15 mouse cellular contexts compared by ENCODE assay signal in the genomic region with DNA sequence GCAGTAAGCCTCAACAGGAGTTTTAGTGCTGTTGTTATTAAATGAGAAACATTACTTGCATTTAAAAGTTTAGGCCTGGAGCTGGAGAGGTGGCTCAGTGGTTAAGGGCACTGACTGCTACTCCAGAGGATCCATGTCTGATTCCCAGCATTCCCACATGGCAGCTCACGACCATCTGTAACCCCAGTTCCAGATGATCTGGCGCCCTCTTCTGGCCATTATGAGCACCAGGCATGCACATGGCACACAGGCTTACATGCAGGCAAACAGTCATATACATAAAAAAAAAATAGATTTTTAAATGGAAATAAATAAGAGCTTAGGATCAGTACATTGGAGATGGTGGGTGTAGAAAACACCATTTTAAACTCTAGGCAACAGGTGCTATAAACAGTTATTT. TPM values are rescaled to one million over a fixed set of nuclear protein-coding genes. Genes with fewer than 3 reads are reported as not detected.
A peak's percentile ranks its signal among the peaks of the same experiment; 100 is the strongest.
DNase-seq lines count a peak whose midpoint lies in the region; ATAC-seq and TF ChIP-seq lines count a peak whose summit lies in the region.
"Had no signal": no experiment of that assay in that cellular context is flagged by ENCODE, and none has a peak within 500 bp of the region (broad histone marks: within the 10 kb centered on the region; RNA-seq: fewer than 3 reads in every experiment).

No protein-coding gene starts in this region.

- TF ChIP-seq EP300 in heart, adult 2 months (IDR thresholded peaks at IDR 0.05; ENCODE audit: insufficient read depth, low read depth, low read length), result no peak
- TF ChIP-seq EP300 in liver, embryonic 14.5 days (IDR thresholded peaks at IDR 0.05; ENCODE audit: low read depth), result no peak

- ATAC-seq in liver, embryonic 14.5 days (ENCODE audit: insufficient read depth), result no peak
- ATAC-seq: intestine, embryonic 15.5 days had no signal

- no peak overlapping the region for H3K27ac ChIP-seq in heart, adult 2 months
- H3K27ac ChIP-seq in liver, embryonic 14.5 days, result no peak overlapping the region
- H3K27ac ChIP-seq: embryonic facial prominence, embryonic 12.5 days; intestine, embryonic 15.5 days had no signal

- WGBS in heart, adult 2 months, result 93% methylated on average over 2 of the region's 2 CpGs
- WGBS in liver, embryonic 14.5 days (ENCODE audit: insufficient replicate concordance), result 75% methylated on average over 2 of the region's 2 CpGs

- DNase-seq in heart, adult 2 months, result no peak
- DNase-seq in heart, adult 8-10 months (ENCODE audit: low spot score), result no peak
- no peak for DNase-seq in liver, embryonic 14.5 days (ENCODE audit: low read depth in 3 of 3, low spot score in 3 of 3)
- DNase-seq in liver (no peak), ZHBTc4 (ENCODE audit: low read depth, low spot score) (peak; percentile 72)
- no peak for DNase-seq in adrenal gland, postnatal 10 days
- DNase-seq: cerebellum, adult 11 months; cerebellum, postnatal 36 days; kidney, postnatal 14 days; left cerebral cortex, postnatal 4 days; thymus, postnatal 4 days had no signal

- no peaks in the 10 kb centered on the region for H3K9me3 ChIP-seq in liver, embryonic 14.5 days (ENCODE audit: control insufficient read depth, low read length)
- H3K9me3 ChIP-seq in E14TG2a.4 (ENCODE audit: low read length), result no peaks in the 10 kb centered on the region
- H3K9me3 ChIP-seq: embryonic facial prominence, embryonic 12.5 days; heart, embryonic 15.5 days; intestine, embryonic 15.5 days had no signal

- H3K79me2 ChIP-seq in heart, adult 2 months (replicated peaks; ENCODE audit: control insufficient read depth, insufficient read depth, low read length), result no peaks in the 10 kb centered on the region

- intact Hi-C loops in heart, adult 2 months (cut with DNase I), result no loop called here

- H3K4me2 ChIP-seq in liver, embryonic 14.5 days (ENCODE audit: low read depth), result no peak overlapping the region
- H3K4me2 ChIP-seq: embryonic facial prominence, embryonic 12.5 days; heart, embryonic 15.5 days; intestine, embryonic 15.5 days had no signal

- TF ChIP-seq POLR2A in heart, adult 2 months (IDR thresholded peaks at IDR 0.05; ENCODE audit: insufficient read depth, low read depth, low read length), result no peak

- no peak overlapping the region for H3K9ac ChIP-seq in heart, adult 2 months (ENCODE audit: low read depth, low read length)
- no peak overlapping the region for H3K9ac ChIP-seq in liver, embryonic 14.5 days (replicated peaks)
- H3K9ac ChIP-seq: embryonic facial prominence, embryonic 12.5 days; heart, embryonic 15.5 days; intestine, embryonic 15.5 days had no signal

- H3K4me1 ChIP-seq in heart, adult 2 months (ENCODE audit: control insufficient read depth, insufficient read depth, low read length), result no peaks in the 10 kb centered on the region
- H3K4me1 ChIP-seq in liver, embryonic 14.5 days (replicated peaks; ENCODE audit: control insufficient read depth in 2 of 2, insufficient read depth in 2 of 2, low read length in 1 of 2), result no peaks in the 10 kb centered on the region; a peak in 1 of 4 replicates
- H3K4me1 ChIP-seq in E14TG2a.4 (replicated peaks; ENCODE audit: low read depth, low read length), result peaks cover 49% of the 10 kb centered on the region
- H3K4me1 ChIP-seq: embryonic facial prominence, embryonic 12.5 days; heart, embryonic 15.5 days had no signal

- TF ChIP-seq CTCF in heart, adult 2 months (IDR thresholded peaks at IDR 0.05), result peak; percentile 31; the same call in 1 of the 2 replicates
- TF ChIP-seq CTCF in liver, embryonic 14.5 days (IDR thresholded peaks at IDR 0.05; ENCODE audit: low read depth), result peak; percentile 58
- TF ChIP-seq CTCF in E14TG2a.4 (conservative IDR thresholded peaks at IDR 0.05; ENCODE audit: low read length), result peak; percentile 69

- H3K36me3 ChIP-seq in heart, adult 2 months (ENCODE audit: control insufficient read depth, insufficient read depth, low read length), result no peaks in the 10 kb centered on the region; the same call in 1 of the 2 replicates
- H3K36me3 ChIP-seq in liver, embryonic 14.5 days (replicated peaks; ENCODE audit: control insufficient read depth, insufficient read depth, low read depth), result peaks cover 3% of the 10 kb centered on the region; the same call in 1 of the 2 replicates
- H3K36me3 ChIP-seq in E14TG2a.4 (ENCODE audit: insufficient read depth, low read length), result peaks cover 57% of the 10 kb centered on the region

- H3K27me3 ChIP-seq in heart, adult 2 months (ENCODE audit: control insufficient read depth, insufficient read depth, low read length), result no peaks in the 10 kb centered on the region
- H3K27me3 ChIP-seq in liver, embryonic 14.5 days (ENCODE audit: control insufficient read depth, insufficient read depth, low read length), result no peaks in the 10 kb centered on the region
- no peaks in the 10 kb centered on the region for H3K27me3 ChIP-seq in E14TG2a.4 (ENCODE audit: insufficient read depth, low read length)
- H3K27me3 ChIP-seq: embryonic facial prominence, embryonic 12.5 days; heart, embryonic 15.5 days; intestine, embryonic 15.5 days had no signal

- no peak overlapping the region for H3K4me3 ChIP-seq in heart, adult 2 months
- H3K4me3 ChIP-seq in liver, embryonic 14.5 days (ENCODE audit: insufficient read depth in 1 of 2, low read depth in 2 of 2, low read length in 2 of 2), result no peak overlapping the region
- H3K4me3 ChIP-seq in E14TG2a.4 (replicated peaks; ENCODE audit: low read length), result peak overlapping the region; percentile 82; the same call in 1 of the 2 replicates
- H3K4me3 ChIP-seq: embryonic facial prominence, embryonic 12.5 days; heart, embryonic 15.5 days; intestine, embryonic 15.5 days had no signal

RNA-seq across cellular contexts. Expression of a gene that starts 21.0 kb away (rescaled TPM):
- 10 to 100 TPM; 30.8 to 31.9 TPM for total RNA-seq in heart, adult 2 months (2021)
- polyA plus RNA-seq in heart, adult 2 months (2012; rRNA removed), result 6.5 and 12.7 TPM in 2 replicates
- 10 to 100 TPM; 18.1 to 47.5 (median 30.1) TPM for total RNA-seq in heart, adult 8-10 months (2022)
- 2.9 and 4.8 TPM in 2 replicates for polyA plus RNA-seq in liver, embryonic 14.5 days (2012; rRNA removed)
- polyA plus RNA-seq in liver, embryonic 14.5 days (2014; fragmentation: Nextera tagmentation; extraction: Ambion mirVana), result 8.2 and 9.0 TPM in 2 replicates
- 10 to 100 TPM; 17.0 to 18.6 TPM for total RNA-seq in adrenal gland, postnatal 10 days (2021)

RNA-seq across cellular contexts. Expression of a gene that starts 41.8 kb away (rescaled TPM):
- total RNA-seq in heart, adult 2 months (2021), result 1 to 10 TPM; 2.0 to 2.2 TPM
- polyA plus RNA-seq in heart, adult 2 months (2012; rRNA removed), result 1.9 TPM in 2 replicates
- total RNA-seq in heart, adult 8-10 months (2022), result 1 to 10 TPM; 1.8 to 3.3 (median 2.3) TPM
- polyA plus RNA-seq in liver, embryonic 14.5 days (2012; rRNA removed), result 2.3 and 2.8 TPM in 2 replicates
- 5.6 and 6.0 TPM in 2 replicates for polyA plus RNA-seq in liver, embryonic 14.5 days (2014; fragmentation: Nextera tagmentation; extraction: Ambion mirVana)
- total RNA-seq in adrenal gland, postnatal 10 days (2021), result 10 to 100 TPM in 1 of 2 experiments, 1 to 10 TPM in 1; 9.8 to 11.3 TPM

RNA-seq across cellular contexts. Expression of a gene that starts 41.8 kb away (rescaled TPM):
- total RNA-seq in heart, adult 2 months (2021), result 10 to 100 TPM; 17.0 to 19.8 TPM
- polyA plus RNA-seq in heart, adult 2 months (2012; rRNA removed), result 13.7 and 20.8 TPM in 2 replicates
- 10 to 100 TPM; 20.0 to 22.7 (median 21.4) TPM for total RNA-seq in heart, adult 8-10 months (2022)
- 10.1 and 11.8 TPM in 2 replicates for polyA plus RNA-seq in liver, embryonic 14.5 days (2012; rRNA removed)
- polyA plus RNA-seq in liver, embryonic 14.5 days (2014; fragmentation: Nextera tagmentation; extraction: Ambion mirVana), result 13.4 and 15.0 TPM in 2 replicates
- total RNA-seq in adrenal gland, postnatal 10 days (2021), result 10 to 100 TPM; 25.5 to 30.9 TPM
